Mouse (Mus musculus) megakaryocyte, embryonic 14.5 days (primary cell): Measurements from ENCODE around the gene Gm20388.

Source experiments
- FLI1 ChIP-seq: IDR thresholded peaks from 2 replicates; pipeline ENCODE4 v1.6.1; 2012; ENCODE audit warnings: low read length, inconsistent platforms, mixed read lengths
- GATA1 ChIP-seq: IDR thresholded peaks from 3 replicates; pipeline ENCODE4 v1.6.1; 2012; ENCODE audit warnings: mixed read lengths, low read length, inconsistent platforms, borderline replicate concordance

GRCm38 (mm10) chr8:122712411-122713156 lies 2801.9 kb downstream of the Gm20388 start:
- TF ChIP-seq GATA1 (no peak), FLI1 (no peak)
